Mouse (Mus musculus): ENCODE data around the gene Tkfc. TPM values are rescaled to one million over a fixed set of nuclear protein-coding genes. Genes with fewer than 3 reads are reported as not detected.

The Tkfc gene
- 7.3 TPM in 2 replicates for polyA plus RNA-seq (2015; fragmentation: Nextera tagmentation; extraction: Ambion mirVana)

- peak; percentile 99 for DNase-seq (ENCODE audit: low spot score)
- H3K27ac ChIP-seq (ENCODE audit: low read length) = peak within 1 kb of the TSS; percentile 98
- H3K4me3 ChIP-seq (ENCODE audit: low read depth, low read length) = peak within 1 kb of the TSS; percentile 93
- no peaks in the 10 kb centered on the region for H3K9me3 ChIP-seq (ENCODE audit: low read length)
- under 1% methylated on average over 46 of the region's 49 CpGs for WGBS
- no peaks in the 10 kb centered on the region for H3K27me3 ChIP-seq (replicated peaks; ENCODE audit: insufficient read depth, low read length)
- peaks cover 16% of the 10 kb centered on the region; the same call in 1 of the 2 replicates for H3K36me3 ChIP-seq (ENCODE audit: insufficient read depth, low read length)
- peaks cover 9% of the 10 kb centered on the region; the same call in 1 of the 2 replicates for H3K4me1 ChIP-seq (ENCODE audit: insufficient read depth, low read depth, low read length)
- H3K4me2 ChIP-seq (replicated peaks; ENCODE audit: low read depth, low read length) = peak within 1 kb of the TSS; percentile 68
- peak within 1 kb of the TSS; percentile 90 for H3K9ac ChIP-seq (replicated peaks; ENCODE audit: low read depth)
- TF ChIP-seq EP300 (IDR thresholded peaks at IDR 0.05) (no peak), CTCF (IDR thresholded peaks at IDR 0.05) (peak; percentile 76)
- peak; percentile 97 for ATAC-seq
These were observed at the start of gene Tkfc, which contains the start of gene Ddb1 for GRCm38 (mm10) chr19:10605293-10605900. TSS of gene Tkfc (minus strand) at chr19:10605654. TSS of gene Ddb1 (plus strand) at chr19:10605327.

DNA sequence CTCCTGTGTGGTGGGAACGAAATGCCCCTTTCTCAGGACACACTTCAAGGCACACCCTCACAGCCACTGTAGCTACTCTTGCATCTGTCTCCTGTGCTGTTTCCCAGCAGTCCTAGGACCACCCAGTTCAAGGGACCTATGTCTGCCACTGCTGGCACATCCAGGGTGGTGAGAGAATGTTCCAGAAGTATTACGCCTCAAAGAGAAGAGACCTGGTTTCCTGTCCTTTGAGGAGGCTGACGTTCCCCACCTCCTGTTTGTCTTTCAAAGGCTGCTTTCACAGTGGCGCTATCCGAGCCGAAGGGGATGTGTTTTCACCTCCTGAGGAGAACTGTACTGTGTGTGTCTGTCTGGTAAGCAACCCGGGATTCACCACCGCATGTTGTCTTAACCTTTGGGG, 42.7 kb upstream of the Tkfc start:
- no peaks in the 10 kb centered on the region for H3K27me3 ChIP-seq (replicated peaks; ENCODE audit: insufficient read depth, low read length)
- ATAC-seq = no peak
- DNase-seq (ENCODE audit: low spot score) = no peak
- no peaks in the 10 kb centered on the region for H3K4me1 ChIP-seq (ENCODE audit: insufficient read depth, low read depth, low read length)
- no peaks in the 10 kb centered on the region for H3K36me3 ChIP-seq (ENCODE audit: insufficient read depth, low read length)
- H3K9me3 ChIP-seq (ENCODE audit: low read length) = no peaks in the 10 kb centered on the region
- no peak overlapping the region for H3K27ac ChIP-seq (ENCODE audit: low read length)
- no peak overlapping the region for H3K4me2 ChIP-seq (replicated peaks; ENCODE audit: low read depth, low read length)
- no peak overlapping the region for H3K9ac ChIP-seq (replicated peaks; ENCODE audit: low read depth)
- TF ChIP-seq CTCF (IDR thresholded peaks at IDR 0.05) = no peak
- TF ChIP-seq EP300 (IDR thresholded peaks at IDR 0.05) = no peak
- 60% methylated on average over 8 of the region's 8 CpGs for WGBS
- H3K4me3 ChIP-seq (ENCODE audit: low read depth, low read length) = no peak overlapping the region

DNA sequence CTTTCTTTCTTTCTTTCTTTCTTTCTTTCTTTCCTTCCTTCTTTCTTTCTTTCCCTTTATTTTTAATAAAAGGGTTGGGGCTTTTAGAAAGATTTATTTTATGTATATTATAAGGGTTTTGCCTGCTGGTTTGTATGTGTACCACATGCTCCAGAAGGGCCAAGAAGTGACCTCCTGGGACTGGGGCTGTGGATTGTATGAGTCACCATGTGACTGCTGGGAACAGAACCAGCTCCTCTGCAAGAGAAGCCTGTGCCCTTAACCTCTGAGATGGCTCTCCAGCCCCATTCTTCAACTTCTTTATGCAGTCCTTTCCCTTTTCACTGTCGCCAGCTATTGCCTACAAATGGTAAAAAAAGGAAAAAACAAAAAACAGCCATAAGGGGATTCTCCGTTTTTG, 40.2 kb upstream of the Tkfc start:
- WGBS = 86% methylated on average over 2 of the region's 2 CpGs
- Histone ChIP-seq H3K4me1 (ENCODE audit: insufficient read depth, low read depth, low read length) (no peaks in the 10 kb centered on the region), H3K27me3 (replicated peaks; ENCODE audit: insufficient read depth, low read length) (no peaks in the 10 kb centered on the region), H3K9ac (replicated peaks; ENCODE audit: low read depth) (no peak overlapping the region), H3K36me3 (ENCODE audit: insufficient read depth, low read length) (no peaks in the 10 kb centered on the region), H3K4me3 (ENCODE audit: low read depth, low read length) (no peak overlapping the region), H3K4me2 (replicated peaks; ENCODE audit: low read depth, low read length) (no peak overlapping the region), H3K27ac (ENCODE audit: low read length) (no peak overlapping the region), H3K9me3 (ENCODE audit: low read length) (no peaks in the 10 kb centered on the region)
- ATAC-seq = no peak
- TF ChIP-seq CTCF (IDR thresholded peaks at IDR 0.05) (no peak), EP300 (IDR thresholded peaks at IDR 0.05) (no peak)
- peak; percentile 12 for DNase-seq (ENCODE audit: low spot score)

GRCm38 (mm10) chr19:10640589-10641378, 35.3 kb upstream of the Tkfc start:
- no peak for DNase-seq (ENCODE audit: low spot score)
- no peak overlapping the region for H3K27ac ChIP-seq (ENCODE audit: low read length)

GRCm38 (mm10) chr19:10640080-10640479, 34.6 kb upstream of the Tkfc start:
- 8% methylated on average over 5 of the region's 5 CpGs for WGBS
- ATAC-seq = no peak
- no peak overlapping the region for H3K9ac ChIP-seq (replicated peaks; ENCODE audit: low read depth)
- no peak overlapping the region for H3K4me2 ChIP-seq (replicated peaks; ENCODE audit: low read depth, low read length)
- no peak for TF ChIP-seq EP300 (IDR thresholded peaks at IDR 0.05)
- TF ChIP-seq CTCF (IDR thresholded peaks at IDR 0.05) = no peak
- no peak overlapping the region for H3K4me3 ChIP-seq (ENCODE audit: low read depth, low read length)
- no peak overlapping the region for H3K27ac ChIP-seq (ENCODE audit: low read length)
- no peaks in the 10 kb centered on the region for H3K36me3 ChIP-seq (ENCODE audit: insufficient read depth, low read length)
- no peaks in the 10 kb centered on the region for H3K9me3 ChIP-seq (ENCODE audit: low read length)
- peaks cover under 1% of the 10 kb centered on the region; the same call in 1 of the 2 replicates for H3K4me1 ChIP-seq (ENCODE audit: insufficient read depth, low read depth, low read length)
- no peaks in the 10 kb centered on the region for H3K27me3 ChIP-seq (replicated peaks; ENCODE audit: insufficient read depth, low read length)
- DNase-seq (ENCODE audit: low spot score) = peak; percentile 15

More at GRCm38 (mm10) chr19:10640589-10641378, 35.3 kb upstream of the Tkfc start:
- 47% methylated on average over 13 of the region's 13 CpGs for WGBS
- no peak for ATAC-seq
- H3K36me3 ChIP-seq (ENCODE audit: insufficient read depth, low read length) = no peaks in the 10 kb centered on the region
- TF ChIP-seq CTCF (IDR thresholded peaks at IDR 0.05) (no peak), EP300 (IDR thresholded peaks at IDR 0.05) (no peak)
- no peak overlapping the region for H3K4me2 ChIP-seq (replicated peaks; ENCODE audit: low read depth, low read length)
- H3K27me3 ChIP-seq (replicated peaks; ENCODE audit: insufficient read depth, low read length) = no peaks in the 10 kb centered on the region
- H3K4me3 ChIP-seq (ENCODE audit: low read depth, low read length) = no peak overlapping the region
- H3K9ac ChIP-seq (replicated peaks; ENCODE audit: low read depth) = no peak overlapping the region
- H3K4me1 ChIP-seq (ENCODE audit: insufficient read depth, low read depth, low read length) = no peaks in the 10 kb centered on the region
- no peaks in the 10 kb centered on the region for H3K9me3 ChIP-seq (ENCODE audit: low read length)

GRCm38 (mm10) chr19:10637840-10638239, 32.4 kb upstream of the Tkfc start:
- H3K27ac ChIP-seq (ENCODE audit: low read length) = no peak overlapping the region
- 46% methylated on average over 7 of the region's 7 CpGs for WGBS
- peaks cover 12% of the 10 kb centered on the region for H3K4me1 ChIP-seq (ENCODE audit: insufficient read depth, low read depth, low read length)
- no peaks in the 10 kb centered on the region for H3K9me3 ChIP-seq (ENCODE audit: low read length)
- TF ChIP-seq CTCF (IDR thresholded peaks at IDR 0.05) (no peak), EP300 (IDR thresholded peaks at IDR 0.05) (no peak)
- no peak overlapping the region for H3K4me3 ChIP-seq (ENCODE audit: low read depth, low read length)
- ATAC-seq (no peak), DNase-seq (ENCODE audit: low spot score) (no peak)
- H3K27me3 ChIP-seq (replicated peaks; ENCODE audit: insufficient read depth, low read length) = no peaks in the 10 kb centered on the region
- H3K4me2 ChIP-seq (replicated peaks; ENCODE audit: low read depth, low read length) = no peak overlapping the region
- H3K36me3 ChIP-seq (ENCODE audit: insufficient read depth, low read length) = no peaks in the 10 kb centered on the region
- H3K9ac ChIP-seq (replicated peaks; ENCODE audit: low read depth) = no peak overlapping the region
